Mouse (Mus musculus) ES-E14 (cell line): ENCODE results near the gene Csf2rb.

ENCODE experiments used
- CHD2 ChIP-seq: IDR thresholded peaks from 2 replicates; pipeline ENCODE4 v1.6.1; 2014; ENCODE audit warnings: mild to moderate bottlenecking, low read depth, low read length, inconsistent platforms
- MAFK ChIP-seq: IDR thresholded peaks from 2 replicates; pipeline ENCODE4 v1.6.1; 2014; ENCODE audit warnings: mild to moderate bottlenecking, low read depth, low read length, inconsistent platforms; ENCODE audit not compliant: insufficient read depth
- ZC3H11A ChIP-seq: IDR thresholded peaks from 2 replicates; pipeline ENCODE4 v1.6.1; 2012; ENCODE audit warnings: low read depth, mild to moderate bottlenecking, inconsistent platforms, low read length, borderline replicate concordance
- ZNF384 ChIP-seq: IDR thresholded peaks from 2 replicates; pipeline ENCODE4 v1.6.1; 2012; ENCODE audit warnings: low read depth, low read length, inconsistent platforms

DNA sequence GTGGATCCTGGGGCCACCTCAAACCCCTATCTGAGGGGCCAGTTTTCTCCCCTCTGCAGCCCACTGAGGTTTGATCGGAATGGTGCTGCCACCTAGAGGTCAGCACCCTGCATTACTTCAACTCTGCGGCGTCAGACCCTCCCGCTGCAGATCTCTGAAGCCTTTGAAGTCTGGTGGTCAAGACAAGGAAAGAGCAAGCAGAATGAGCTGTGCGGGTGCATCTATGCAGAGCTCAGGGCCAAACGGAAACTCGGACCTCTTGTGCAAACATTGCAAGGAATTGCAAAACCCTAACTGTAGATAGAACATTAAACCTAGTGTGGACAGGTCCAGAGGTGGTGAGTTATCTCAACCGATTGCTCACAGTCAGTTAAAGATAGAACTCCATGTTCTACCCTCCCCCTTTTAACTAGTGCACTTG lies 43.4 kb downstream of the Csf2rb start:
- TF ChIP-seq MAFK = no peak
- peak; percentile 44; the same call in 1 of the 2 replicates for TF ChIP-seq ZC3H11A
- TF ChIP-seq ZNF384 = no peak
- TF ChIP-seq CHD2 = no peak
